Comparison of ENCODE assay signal across 8 mouse cellular contexts in the genomic region with DNA sequence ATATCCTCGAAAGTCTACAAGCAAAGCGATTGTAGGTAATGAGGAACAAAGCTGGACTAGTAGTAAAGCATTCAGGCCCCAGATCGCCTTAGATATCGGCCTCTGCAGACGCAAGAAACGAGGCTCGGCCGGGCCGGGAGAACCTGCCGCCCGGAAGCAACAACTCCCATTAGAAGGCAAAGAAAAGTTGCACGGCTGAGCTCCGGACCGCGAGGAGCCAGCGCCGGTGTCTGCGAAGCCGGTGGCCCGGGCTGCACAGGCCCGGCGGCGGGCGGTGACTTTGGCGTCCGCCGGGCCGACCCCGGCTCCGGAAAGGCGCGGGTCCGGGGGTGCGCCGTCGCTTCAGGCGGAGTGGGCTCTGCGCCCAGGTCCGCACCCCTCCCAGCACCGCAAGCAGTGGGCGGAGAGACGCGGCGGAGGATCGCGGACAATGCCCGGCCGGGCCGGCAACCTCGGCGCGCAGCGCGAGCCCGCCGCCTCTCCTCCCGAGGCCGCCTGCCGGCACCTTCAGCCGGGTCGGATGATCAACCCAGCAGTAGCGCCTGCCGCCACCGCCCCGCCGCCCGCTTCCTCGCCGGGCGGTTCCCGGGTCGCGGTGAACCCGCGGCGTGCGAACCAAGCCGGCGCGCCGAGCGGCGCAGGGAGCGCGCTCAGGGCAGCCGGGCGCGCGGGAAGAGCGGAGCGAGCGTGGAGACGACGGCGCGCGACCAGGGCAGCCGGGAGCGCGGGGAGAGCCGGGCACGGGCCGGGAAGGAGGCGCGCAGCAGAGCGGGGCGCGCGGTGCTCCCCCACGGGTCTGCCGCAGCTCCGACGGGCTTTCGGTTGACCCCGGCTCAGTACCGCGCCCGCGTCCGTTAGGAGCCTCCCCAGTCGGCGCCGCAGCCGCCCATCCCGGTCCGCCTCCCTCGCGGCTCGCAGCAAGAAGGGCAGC. TPM values are rescaled to one million over a fixed set of nuclear protein-coding genes. Genes with fewer than 3 reads are reported as not detected.
DNase-seq lines count a peak whose midpoint lies in the region; ATAC-seq and TF ChIP-seq lines count a peak whose summit lies in the region.

No protein-coding gene starts in this region.

- peak overlapping the region; percentile 89 for H3K9ac ChIP-seq in intestine, postnatal 0 days (ENCODE audit: low read depth, low read length)
- peak overlapping the region; percentile 91 for H3K9ac ChIP-seq in limb, embryonic 13.5 days
- H3K9ac ChIP-seq in midbrain, embryonic 14.5 days (replicated peaks; ENCODE audit: low read length): peak overlapping the region; percentile 89

- peak; percentile 4 for ATAC-seq in granulocyte monocyte progenitor cell, adult 5-6 weeks (replicated peaks; ENCODE audit: poor library complexity, severe bottlenecking)
- ATAC-seq in intestine, postnatal 0 days: peak; percentile 29
- peak; percentile 22 for ATAC-seq in limb, embryonic 13.5 days (ENCODE audit: low FRiP score, low read depth)
- peak; percentile 51 for ATAC-seq in midbrain, embryonic 14.5 days (ENCODE audit: low FRiP score, low TSS enrichment)

- H3K4me1 ChIP-seq in embryonic facial prominence, embryonic 10.5 days: peaks cover 25% of the 10 kb centered on the region
- no peaks in the 10 kb centered on the region for H3K4me1 ChIP-seq in intestine, postnatal 0 days (replicated peaks; ENCODE audit: control insufficient read depth, insufficient read depth, low read length)
- peaks cover 18% of the 10 kb centered on the region for H3K4me1 ChIP-seq in limb, embryonic 13.5 days
- peaks cover 19% of the 10 kb centered on the region for H3K4me1 ChIP-seq in midbrain, embryonic 14.5 days (ENCODE audit: control insufficient read depth, insufficient read depth, low read length)

- DNase-seq in 3T3-L1 (ENCODE audit: low read depth, low spot score): peak; percentile 54
- DNase-seq in adrenal gland, postnatal 10 days: peak; percentile 72
- peak; percentile 76 for DNase-seq in embryonic facial prominence, embryonic 10.5 days (ENCODE audit: low spot score)
- peak; percentile 89 for DNase-seq in midbrain, embryonic 14.5 days
- peak; percentile 71 to 78 for DNase-seq in spleen, postnatal 10 days (ENCODE audit: low spot score in 2 of 2)

- peak overlapping the region; percentile 82 for H3K4me2 ChIP-seq in intestine, postnatal 0 days (replicated peaks; ENCODE audit: low read depth)
- H3K4me2 ChIP-seq in limb, embryonic 13.5 days (replicated peaks): peak overlapping the region; percentile 72
- peak overlapping the region; percentile 71 for H3K4me2 ChIP-seq in midbrain, embryonic 14.5 days (ENCODE audit: low read length)

- H3K9me3 ChIP-seq in embryonic facial prominence, embryonic 10.5 days: no peaks in the 10 kb centered on the region
- no peaks in the 10 kb centered on the region for H3K9me3 ChIP-seq in intestine, postnatal 0 days (ENCODE audit: control insufficient read depth)
- H3K9me3 ChIP-seq in limb, embryonic 13.5 days: no peaks in the 10 kb centered on the region
- no peaks in the 10 kb centered on the region for H3K9me3 ChIP-seq in midbrain, embryonic 14.5 days (ENCODE audit: control insufficient read depth, low read length)

- peak overlapping the region; percentile 81 for H3K4me3 ChIP-seq in embryonic facial prominence, embryonic 10.5 days
- H3K4me3 ChIP-seq in intestine, postnatal 0 days (ENCODE audit: low read depth, low read length): peak overlapping the region; percentile 99
- H3K4me3 ChIP-seq in limb, embryonic 13.5 days: peak overlapping the region; percentile 93
- H3K4me3 ChIP-seq in midbrain, embryonic 14.5 days (replicated peaks; ENCODE audit: low read depth, low read length): peak overlapping the region; percentile 91

- H3K36me3 ChIP-seq in embryonic facial prominence, embryonic 10.5 days (replicated peaks): no peaks in the 10 kb centered on the region
- no peaks in the 10 kb centered on the region for H3K36me3 ChIP-seq in intestine, postnatal 0 days (ENCODE audit: control insufficient read depth, insufficient read depth)
- no peaks in the 10 kb centered on the region for H3K36me3 ChIP-seq in limb, embryonic 13.5 days
- H3K36me3 ChIP-seq in midbrain, embryonic 14.5 days (ENCODE audit: control insufficient read depth, insufficient read depth, low read length): no peaks in the 10 kb centered on the region

- H3K27me3 ChIP-seq in embryonic facial prominence, embryonic 10.5 days (replicated peaks; ENCODE audit: low read depth, poor library complexity, severe bottlenecking): 0 out of 2 replicates have a peak, but pooled peaks cover 3% of the 10 kb centered on the region
- H3K27me3 ChIP-seq in intestine, postnatal 0 days (replicated peaks; ENCODE audit: control insufficient read depth, insufficient read depth, low read length): no peaks in the 10 kb centered on the region
- H3K27me3 ChIP-seq in limb, embryonic 13.5 days: no peaks in the 10 kb centered on the region
- no peaks in the 10 kb centered on the region for H3K27me3 ChIP-seq in midbrain, embryonic 14.5 days (ENCODE audit: control insufficient read depth, insufficient read depth, low read length)

- no peak for TF ChIP-seq CTCF in intestine, postnatal 0 days (IDR thresholded peaks at IDR 0.05; ENCODE audit: low read depth)

- peak overlapping the region; percentile 96 for H3K27ac ChIP-seq in embryonic facial prominence, embryonic 10.5 days (replicated peaks)
- peak overlapping the region; percentile 96 for H3K27ac ChIP-seq in intestine, postnatal 0 days (ENCODE audit: low read depth, low read length)
- peak overlapping the region; percentile 91 for H3K27ac ChIP-seq in limb, embryonic 13.5 days
- H3K27ac ChIP-seq in midbrain, embryonic 14.5 days (replicated peaks; ENCODE audit: low read depth, low read length): peak overlapping the region; percentile 94

- WGBS in embryonic facial prominence, embryonic 10.5 days: under 1% methylated on average over 129 of the region's 129 CpGs
- WGBS in intestine, postnatal 0 days: under 1% methylated on average over 94 of the region's 129 CpGs
- under 1% methylated on average over 126 of the region's 129 CpGs for WGBS in limb, embryonic 13.5 days
- WGBS in midbrain, embryonic 14.5 days: under 1% methylated on average over 121 of the region's 129 CpGs

RNA-seq across cellular contexts. Expression of a gene that starts 0.8 kb away (rescaled TPM):
- total RNA-seq in adrenal gland, postnatal 10 days (2021): 10 to 100 TPM; 38.4 to 49.1 TPM
- polyA plus RNA-seq in embryonic facial prominence, embryonic 10.5 days (2016; fragmentation: Nextera tagmentation; extraction: Ambion mirVana): 24.3 and 25.1 TPM in 2 replicates
- 64.8 and 74.0 TPM in 2 replicates for total RNA-seq in granulocyte monocyte progenitor cell, adult 5-6 weeks (2014; fragmentation: Nextera tagmentation)
- 75.9 and 87.8 TPM in 2 replicates for total RNA-seq in granulocyte monocyte progenitor cell, adult 5-6 weeks (2017)
- 27.8 and 28.2 TPM in 2 replicates for polyA plus RNA-seq in intestine, postnatal 0 days (2015; fragmentation: Nextera tagmentation; extraction: Ambion mirVana)
- polyA plus RNA-seq in limb, embryonic 13.5 days (2015; fragmentation: Nextera tagmentation; extraction: Ambion mirVana): 21.4 and 22.5 TPM in 2 replicates
- polyA plus RNA-seq in midbrain, embryonic 14.5 days (2014; fragmentation: Nextera tagmentation; extraction: Ambion mirVana): 45.3 and 48.5 TPM in 2 replicates

RNA-seq across cellular contexts. Expression of a gene that starts 37.0 kb away (rescaled TPM):
- total RNA-seq in adrenal gland, postnatal 10 days (2021): 100 to 1,000 TPM; 217 to 226 TPM
- 135 and 137 TPM in 2 replicates for polyA plus RNA-seq in embryonic facial prominence, embryonic 10.5 days (2016; fragmentation: Nextera tagmentation; extraction: Ambion mirVana)
- total RNA-seq in granulocyte monocyte progenitor cell, adult 5-6 weeks (2014; fragmentation: Nextera tagmentation): 197 and 204 TPM in 2 replicates
- 272 and 305 TPM in 2 replicates for total RNA-seq in granulocyte monocyte progenitor cell, adult 5-6 weeks (2017)
- 153 and 156 TPM in 2 replicates for polyA plus RNA-seq in intestine, postnatal 0 days (2015; fragmentation: Nextera tagmentation; extraction: Ambion mirVana)
- polyA plus RNA-seq in limb, embryonic 13.5 days (2015; fragmentation: Nextera tagmentation; extraction: Ambion mirVana): 229 and 236 TPM in 2 replicates
- 207 and 269 TPM in 2 replicates for polyA plus RNA-seq in midbrain, embryonic 14.5 days (2014; fragmentation: Nextera tagmentation; extraction: Ambion mirVana)

Comparison
In these comparisons a context has a peak if more than half of its experiments do, and no peak if none do; other contexts are left out.
1. Peak in every context shown above with its lines: DNase-seq, ATAC-seq, H3K4me3 ChIP-seq and H3K27ac ChIP-seq.